Mouse (Mus musculus) hindbrain, embryonic 14.5 days (tissue): ENCODE results near the gene Gas2l1. TPM values are rescaled to one million over a fixed set of nuclear protein-coding genes. Genes with fewer than 3 reads are reported as not detected.

ENCODE experiments used
- ATAC-seq: fragments of 200-750 bp; cut with Nextera tagmentation; 2 replicates; pipeline ENCODE4 v1.8.0; 2017; ENCODE audit warnings: moderate number of reproducible peaks, mild to moderate bottlenecking, moderate TSS enrichment, moderate library complexity; ENCODE audit not compliant: low FRiP score
- DNase-seq: peaks from one replicate; pipeline ENCODE4 v3.0.0-alpha.2; 2015; ENCODE audit warnings: low spot score
- H3K27ac ChIP-seq: fragments of 300-500 bp; sonication (generic); 2 replicates; pipeline ENCODE4 v1.5.1; 2014; ENCODE audit warnings: mild to moderate bottlenecking, moderate library complexity
- H3K27me3 ChIP-seq: fragments of 300-500 bp; sonication (generic); 2 replicates; pipeline ENCODE4 v1.6.1; 2014; ENCODE audit warnings: mild to moderate bottlenecking, low read length, mixed read lengths; ENCODE audit not compliant: control insufficient read depth, insufficient read depth
- H3K36me3 ChIP-seq: fragments of 300-500 bp; sonication (generic); replicated peaks from 2 replicates; pipeline ENCODE4 v1.6.1; 2014; ENCODE audit not compliant: control insufficient read depth, insufficient read depth
- H3K4me1 ChIP-seq: fragments of 300-500 bp; sonication (generic); replicated peaks from 2 replicates; pipeline ENCODE4 v1.6.1; 2014; ENCODE audit warnings: antibody characterized with exemption, low read length, mixed read lengths; ENCODE audit not compliant: control insufficient read depth, insufficient read depth
- H3K4me2 ChIP-seq: fragments of 300-500 bp; sonication (generic); replicated peaks from 2 replicates; pipeline ENCODE4 v1.6.1; 2014; ENCODE audit warnings: mild to moderate bottlenecking, moderate library complexity
- H3K4me3 ChIP-seq: fragments of 300-500 bp; sonication (generic); replicated peaks from 2 replicates; pipeline ENCODE4 v1.5.1; 2014; ENCODE audit warnings: mild to moderate bottlenecking, low read length
- H3K9ac ChIP-seq: fragments of 300-500 bp; sonication (generic); 2 replicates; pipeline ENCODE4 v1.6.1; 2014
- H3K9me3 ChIP-seq: fragments of 300-500 bp; sonication (generic); 2 replicates; pipeline ENCODE4 v1.6.1; 2016; ENCODE audit warnings: low read length; ENCODE audit not compliant: control insufficient read depth
- WGBS: fragments of 180-500 bp; shearing (Covaris S2); extraction: QIAGEN DNeasy Blood & Tissue Kit; methylation state at CpG from one replicate; pipeline ENCODE4 v1.1.7; 2014; 5-methylcytosine and 5-hydroxymethylcytosine counted together
- polyA plus RNA-seq: library from polyadenylated mRNA; unstranded; fragments of >200 nt; fragmentation: Nextera tagmentation; extraction: Ambion mirVana; gene quantifications from 2 replicates; pipeline ENCODE4 v1.2.1, GENCODE M21; 2014

Gene Gas2l1
- polyA plus RNA-seq, 1 experiment from 2014 or later, result 24.9 TPM

DNA sequence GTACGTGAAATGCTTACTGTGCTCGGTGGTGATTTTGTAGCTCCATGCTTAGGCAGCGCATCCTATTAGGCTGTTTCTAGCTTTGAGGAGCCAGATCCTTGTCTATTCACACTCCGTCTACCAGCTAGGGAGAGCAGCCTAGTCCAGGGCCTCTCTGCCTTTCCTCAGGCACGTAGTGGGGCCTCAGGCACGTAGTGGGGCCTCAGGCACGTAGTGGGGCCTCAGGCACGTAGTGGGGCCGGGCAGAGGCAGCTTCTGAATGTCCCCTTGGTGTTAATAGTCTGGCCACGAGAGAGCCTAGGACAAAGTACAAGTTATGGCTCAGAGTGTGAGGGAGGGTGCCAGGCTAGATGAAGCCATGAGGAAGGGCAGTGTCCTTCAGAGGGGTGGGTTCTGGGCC, 32.4 kb downstream of the Gas2l1 start:
- 95% methylated on average over 10 of the region's 10 CpGs for WGBS
- no peak overlapping the region for H3K4me3 ChIP-seq
- no peak overlapping the region for H3K9ac ChIP-seq
- ATAC-seq (no peak), DNase-seq (no peak)
- H3K27me3 ChIP-seq, result no peaks in the 10 kb centered on the region
- no peak overlapping the region for H3K27ac ChIP-seq
- H3K4me2 ChIP-seq, result no peak overlapping the region
- no peaks in the 10 kb centered on the region for H3K4me1 ChIP-seq
- peaks cover 100% of the 10 kb centered on the region for H3K36me3 ChIP-seq
- H3K9me3 ChIP-seq, result no peaks in the 10 kb centered on the region

DNA sequence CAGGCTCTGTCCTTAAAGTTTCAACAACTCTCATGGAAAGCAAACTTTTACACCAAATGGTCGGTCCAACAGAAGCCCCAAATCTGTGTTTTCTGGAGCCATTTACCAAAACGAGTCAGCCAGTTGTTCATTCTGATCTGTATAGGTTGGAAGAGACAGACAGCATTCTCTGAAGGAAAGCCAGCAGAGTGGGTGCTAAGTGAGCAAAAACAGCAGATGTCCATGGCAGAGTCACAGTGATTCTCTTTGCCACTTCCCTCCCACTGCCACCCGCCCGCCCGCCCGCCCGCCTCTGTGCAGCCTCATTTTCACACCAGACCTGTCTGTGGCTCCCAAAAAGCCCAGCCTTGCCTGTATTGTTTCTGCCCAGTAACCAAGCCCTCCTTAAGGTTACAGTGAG, 36.9 kb downstream of the Gas2l1 start:
- Histone ChIP-seq H3K4me3 (no peak overlapping the region), H3K27ac (no peak overlapping the region), H3K9me3 (no peaks in the 10 kb centered on the region), H3K4me1 (no peaks in the 10 kb centered on the region), H3K9ac (no peak overlapping the region), H3K36me3 (peaks cover 99% of the 10 kb centered on the region), H3K4me2 (no peak overlapping the region), H3K27me3 (no peaks in the 10 kb centered on the region)
- ATAC-seq (no peak), DNase-seq (no peak)
- 97% methylated on average over 7 of the region's 7 CpGs for WGBS

DNA sequence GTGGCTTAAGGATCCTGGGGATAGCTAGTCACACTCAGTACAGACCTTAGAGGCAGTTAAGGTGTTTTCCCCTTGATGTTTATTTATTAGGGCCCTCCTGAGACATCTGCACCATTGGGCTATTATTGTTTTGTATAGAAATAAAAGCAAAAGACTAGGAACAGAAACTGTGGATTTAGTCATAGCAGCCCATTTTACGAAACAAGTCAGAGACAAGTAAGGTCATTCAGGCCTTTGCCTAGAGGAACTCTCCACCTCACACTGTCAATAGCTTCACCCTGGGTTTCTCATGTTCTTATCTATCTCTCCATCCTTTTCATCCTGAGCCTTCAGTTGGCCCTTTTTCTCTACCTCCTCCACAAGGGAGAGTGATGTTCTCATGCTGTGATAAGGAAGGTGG, 40.0 kb downstream of the Gas2l1 start:
- WGBS, result 92% methylated on average over 1 of the region's 1 CpGs
- no peak for ATAC-seq

DNA sequence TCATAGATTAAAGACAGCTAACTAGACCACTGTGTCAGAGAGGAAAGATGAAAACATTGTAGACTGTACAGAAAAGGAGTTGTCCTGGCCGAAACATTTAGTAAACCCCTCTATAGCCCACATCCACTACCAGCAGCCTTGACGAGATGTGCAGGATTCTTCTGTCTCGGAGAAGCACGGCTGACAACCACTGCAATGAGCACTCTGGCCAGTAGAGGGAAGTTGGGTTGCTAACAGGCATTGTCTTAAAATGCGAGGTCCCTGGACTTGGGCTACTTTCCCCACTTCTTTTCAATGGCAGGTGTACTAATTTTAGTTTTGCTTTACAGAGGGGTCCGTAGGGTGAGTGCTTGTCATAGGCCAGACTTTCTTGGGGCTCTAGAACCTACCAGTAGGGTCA, 47.6 kb downstream of the Gas2l1 start:
- H3K36me3 ChIP-seq, result peaks cover 88% of the 10 kb centered on the region
- H3K4me1 ChIP-seq, result no peaks in the 10 kb centered on the region
- no peaks in the 10 kb centered on the region for H3K27me3 ChIP-seq
- no peak overlapping the region for H3K4me3 ChIP-seq
- no peak overlapping the region for H3K4me2 ChIP-seq
- ATAC-seq (no peak), DNase-seq (no peak)
- WGBS, result 69% methylated on average over 6 of the region's 6 CpGs
- no peak overlapping the region for H3K27ac ChIP-seq
- no peak overlapping the region for H3K9ac ChIP-seq
- H3K9me3 ChIP-seq, result no peaks in the 10 kb centered on the region

More for the DNA sequence above, 40.0 kb downstream of the Gas2l1 start:
- no peak for DNase-seq
- Histone ChIP-seq H3K9ac (no peak overlapping the region), H3K4me2 (no peak overlapping the region), H3K4me3 (no peak overlapping the region), H3K9me3 (no peaks in the 10 kb centered on the region), H3K27ac (no peak overlapping the region), H3K27me3 (no peaks in the 10 kb centered on the region), H3K4me1 (no peaks in the 10 kb centered on the region), H3K36me3 (peaks cover 89% of the 10 kb centered on the region)

DNA sequence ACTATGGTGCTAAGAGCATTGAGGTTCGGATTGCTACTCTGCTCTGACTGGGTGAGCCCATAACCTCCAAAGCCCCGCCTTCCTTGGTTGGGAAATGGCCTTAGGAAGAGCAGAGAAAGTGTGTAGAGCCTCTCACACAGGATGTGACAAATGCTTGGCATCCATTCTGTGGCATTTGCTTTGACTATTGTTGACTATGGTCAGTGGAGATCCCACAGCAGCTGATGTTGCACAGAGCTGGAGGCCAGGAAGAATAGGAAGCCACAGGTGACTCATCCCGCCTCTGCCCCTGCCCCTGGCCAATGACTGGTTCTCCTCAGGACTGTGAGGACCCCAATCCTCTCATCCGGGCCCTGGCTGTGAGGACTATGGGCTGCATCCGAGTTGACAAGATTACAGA, 48.8 kb downstream of the Gas2l1 start:
- H3K9ac ChIP-seq, result no peak overlapping the region
- H3K27ac ChIP-seq, result no peak overlapping the region
- H3K4me1 ChIP-seq, result no peaks in the 10 kb centered on the region
- H3K9me3 ChIP-seq, result no peaks in the 10 kb centered on the region
- 94% methylated on average over 5 of the region's 5 CpGs for WGBS
- peaks cover 91% of the 10 kb centered on the region for H3K36me3 ChIP-seq
- H3K4me3 ChIP-seq, result no peak overlapping the region
- ATAC-seq (no peak), DNase-seq (no peak)
- no peaks in the 10 kb centered on the region for H3K27me3 ChIP-seq
- H3K4me2 ChIP-seq, result no peak overlapping the region

DNA sequence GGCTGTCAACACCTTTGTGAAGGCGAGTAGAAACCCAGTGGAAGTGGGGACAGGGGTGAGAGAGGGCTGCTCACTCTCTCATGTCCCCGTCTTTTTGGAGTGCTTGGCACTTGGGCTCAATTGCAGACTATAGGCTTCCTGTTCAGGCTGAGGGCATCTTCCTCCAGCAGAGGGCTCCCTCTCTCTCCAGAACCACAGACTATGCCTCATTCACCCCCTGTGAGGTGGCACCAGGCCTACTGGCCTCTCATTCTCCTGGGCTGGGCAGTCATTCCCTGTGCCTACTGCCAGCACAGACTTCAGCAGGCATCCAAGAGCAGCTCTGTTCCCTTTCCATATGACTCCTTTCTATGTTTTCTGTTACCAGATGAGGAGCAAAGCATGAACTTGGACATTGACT, 49.4 kb downstream of the Gas2l1 start:
- ATAC-seq, result no peak
- peaks cover 93% of the 10 kb centered on the region for H3K36me3 ChIP-seq

DNA sequence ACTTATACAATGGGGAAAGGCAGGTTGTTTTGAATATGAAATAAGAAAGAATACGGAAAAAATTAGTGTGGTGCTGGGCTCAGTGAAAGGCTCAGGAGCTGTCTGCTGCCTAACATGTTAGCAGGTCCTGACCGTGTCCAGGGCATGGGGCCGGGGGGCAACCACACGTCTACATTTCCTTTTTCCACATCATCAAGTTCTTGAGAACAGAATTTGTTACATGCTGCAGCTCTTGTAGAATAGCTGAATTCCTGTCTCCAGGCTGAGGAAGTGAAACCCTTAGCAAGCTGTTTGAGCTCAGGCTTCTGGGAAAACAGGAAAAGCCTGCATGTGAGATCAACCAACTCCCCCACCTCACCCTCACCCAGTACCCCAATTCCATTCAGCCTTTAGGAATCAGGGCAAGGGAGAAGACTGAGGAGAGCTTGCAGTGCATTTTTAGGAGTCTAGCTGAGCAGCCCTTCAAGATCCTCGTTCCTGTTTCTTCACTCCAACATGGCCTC, 52.9 kb downstream of the Gas2l1 start:
- Histone ChIP-seq H3K36me3 (peaks cover 59% of the 10 kb centered on the region), H3K4me2 (no peak overlapping the region), H3K27me3 (no peaks in the 10 kb centered on the region), H3K9me3 (no peaks in the 10 kb centered on the region), H3K4me1 (no peaks in the 10 kb centered on the region), H3K4me3 (no peak overlapping the region), H3K27ac (no peak overlapping the region), H3K9ac (no peak overlapping the region)
- ATAC-seq (no peak), DNase-seq (no peak)
- 91% methylated on average over 5 of the region's 5 CpGs for WGBS

More for the DNA sequence above, 49.4 kb downstream of the Gas2l1 start:
- Histone ChIP-seq H3K27me3 (no peaks in the 10 kb centered on the region), H3K27ac (no peak overlapping the region), H3K4me1 (no peaks in the 10 kb centered on the region), H3K4me2 (no peak overlapping the region), H3K4me3 (no peak overlapping the region), H3K9me3 (no peaks in the 10 kb centered on the region), H3K9ac (no peak overlapping the region)
- 48% methylated on average over 2 of the region's 2 CpGs for WGBS
- peak; percentile 36 for DNase-seq

DNA sequence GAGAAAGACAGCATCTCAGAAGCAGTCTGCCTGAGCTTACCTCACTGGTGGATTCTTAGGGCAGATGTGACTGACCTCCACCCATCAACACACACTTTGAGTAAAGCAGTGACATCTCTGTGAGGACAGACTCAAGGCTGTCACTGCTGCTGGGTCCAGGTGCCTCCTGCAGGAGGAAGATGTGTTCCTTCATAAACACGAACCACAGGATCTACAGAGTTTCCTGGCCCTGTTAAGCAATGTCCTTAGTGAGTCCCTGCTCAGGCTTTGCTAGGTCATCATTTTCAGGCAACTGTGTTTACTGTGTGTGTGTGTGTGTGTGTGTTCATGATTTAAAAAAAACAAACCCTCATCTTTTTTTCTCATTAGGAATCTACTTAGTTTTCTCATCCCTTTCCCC, 53.6 kb downstream of the Gas2l1 start:
- DNase-seq, result no peak
- H3K36me3 ChIP-seq, result peaks cover 51% of the 10 kb centered on the region
- ATAC-seq, result no peak
- WGBS, result 67% methylated on average over 1 of the region's 1 CpGs
- H3K27me3 ChIP-seq, result no peaks in the 10 kb centered on the region
- H3K9me3 ChIP-seq, result no peaks in the 10 kb centered on the region
- H3K4me3 ChIP-seq, result no peak overlapping the region
- no peaks in the 10 kb centered on the region for H3K4me1 ChIP-seq
- no peak overlapping the region for H3K9ac ChIP-seq
- H3K4me2 ChIP-seq, result no peak overlapping the region
- no peak overlapping the region for H3K27ac ChIP-seq

DNA sequence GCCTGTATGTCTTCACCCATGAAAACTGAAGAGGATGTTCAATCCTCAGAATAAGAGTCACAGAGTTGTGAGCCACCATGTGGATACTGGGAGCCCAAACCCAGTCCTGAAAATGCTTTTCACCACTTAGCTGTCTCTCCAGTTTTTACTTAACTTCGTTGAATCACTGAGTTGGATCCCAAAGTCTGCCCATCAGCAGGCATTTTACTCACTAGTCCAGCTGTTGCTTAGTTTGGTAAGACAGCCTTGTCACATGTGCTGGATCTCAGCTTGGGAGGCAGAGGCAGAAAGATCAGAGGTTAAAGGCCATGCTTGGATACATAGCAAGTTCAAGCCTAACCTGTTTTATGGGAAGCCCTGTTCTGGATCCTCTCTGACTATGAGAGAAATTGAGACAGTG, 54.9 kb downstream of the Gas2l1 start:
- 100% methylated on average over 1 of the region's 1 CpGs for WGBS
- no peak overlapping the region for H3K4me3 ChIP-seq
- H3K4me1 ChIP-seq, result no peaks in the 10 kb centered on the region
- no peaks in the 10 kb centered on the region for H3K9me3 ChIP-seq
- peaks cover 39% of the 10 kb centered on the region for H3K36me3 ChIP-seq
- ATAC-seq, result no peak
- no peak overlapping the region for H3K9ac ChIP-seq
- no peak overlapping the region for H3K4me2 ChIP-seq
- no peak overlapping the region for H3K27ac ChIP-seq
- no peaks in the 10 kb centered on the region for H3K27me3 ChIP-seq
- no peak for DNase-seq

DNA sequence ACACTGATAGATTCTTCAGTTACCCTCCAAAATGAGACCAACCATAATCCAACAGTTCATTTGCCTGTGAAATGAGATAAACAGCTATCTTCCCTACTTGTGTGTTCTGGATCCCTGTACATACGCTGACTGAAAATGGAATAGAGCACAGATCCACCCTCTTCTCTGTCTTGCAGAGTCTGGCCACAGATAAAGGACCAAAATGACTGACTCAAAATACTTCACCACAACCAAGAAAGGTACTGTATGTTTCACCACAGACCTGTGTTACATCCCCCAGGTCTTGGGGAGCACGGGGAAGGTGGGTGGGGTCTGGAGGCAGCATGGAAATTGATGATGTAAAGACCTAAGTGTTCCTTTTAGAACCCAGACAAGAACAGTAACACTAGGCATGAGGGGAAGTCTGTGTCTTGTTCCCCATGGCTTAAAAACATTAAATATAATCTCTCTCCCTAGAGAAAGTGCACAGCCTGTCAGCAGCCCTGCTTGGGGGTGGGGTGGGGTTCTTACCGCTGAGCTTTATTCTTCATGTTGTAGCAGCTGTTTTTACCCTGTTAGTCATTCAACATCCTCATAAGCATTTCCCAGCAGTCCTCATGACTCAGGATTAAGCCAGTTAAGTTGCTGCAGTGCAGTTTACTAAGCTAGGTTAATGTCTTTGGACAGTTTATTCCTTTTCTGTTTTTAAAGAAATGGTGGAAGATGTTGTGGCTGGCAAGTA, 55.6 kb downstream of the Gas2l1 start:
- Histone ChIP-seq H3K4me2 (no peak overlapping the region), H3K4me1 (no peaks in the 10 kb centered on the region), H3K27ac (no peak overlapping the region), H3K9ac (no peak overlapping the region), H3K9me3 (no peaks in the 10 kb centered on the region), H3K4me3 (no peak overlapping the region), H3K27me3 (no peaks in the 10 kb centered on the region), H3K36me3 (peaks cover 32% of the 10 kb centered on the region)
- WGBS, result 81% methylated on average over 3 of the region's 3 CpGs
- no peak for DNase-seq
- no peak for ATAC-seq
